Mouse (Mus musculus) bone marrow macrophage, adult 2 months (primary cell): ENCODE measurements at regions not wholly inside any gene's neighbourhood (a gene's known extent, or its start where the extent isn't known, plus 50 kb on each side); places are given as distances from the start of the nearest gene placed in this dataset.

ENCODE experiments used
- CTCF ChIP-seq: IDR thresholded peaks from 2 replicates; pipeline ENCODE4 v1.5.1; 2012; ENCODE audit warnings: low read depth, mild to moderate bottlenecking, low read length, moderate library complexity
- POLR2A ChIP-seq: IDR thresholded peaks from 2 replicates; pipeline ENCODE4 v1.6.1; 2012; ENCODE audit warnings: mild to moderate bottlenecking, low read depth, low read length, borderline replicate concordance

- no peak for TF ChIP-seq CTCF
- no peak for TF ChIP-seq POLR2A
These were observed 143.3 kb downstream of the Abhd5 start for GRCm38 (mm10) chr9:122494691-122495090.
